Mouse (Mus musculus): ENCODE measurements around the gene Dnttip2. TPM values are rescaled to one million over a fixed set of nuclear protein-coding genes. Genes with fewer than 3 reads are reported as not detected.
"Not testable (repeated sequence)": the region's sequence is repeated elsewhere in the genome, so short reads cannot be mapped to it uniquely, and the experiment has no call there.

The Dnttip2 gene
- 10 to 100 TPM; 29.5 to 33.4 TPM for total RNA-seq (2021)
- long read RNA-seq, experiment 1, transcript Dnttip2-201 (7 exons, 2,429 nt) = major isoform, 31 of 32 reads
- long read RNA-seq, experiment 1, partial matches to known transcripts = 1 of 32 reads
- long read RNA-seq, experiment 1, other reads (novel, unspliced or antisense) = 0 of 32 reads
- long read RNA-seq, experiment 2, transcript Dnttip2-201 (7 exons, 2,429 nt) = major isoform, 15 of 16 reads
- long read RNA-seq, experiment 2, partial matches to known transcripts = 1 of 16 reads
- long read RNA-seq, experiment 2, other reads (novel, unspliced or antisense) = 0 of 16 reads

- intact Hi-C loops (cut with DNase I) = no loop called here
- H3K27ac ChIP-seq = peak within 1 kb of the TSS; percentile 88
- peak within 1 kb of the TSS; percentile 77 for H3K4me3 ChIP-seq
- peak; percentile 92 to 93 for DNase-seq (ENCODE audit: extremely low spot score in 1 of 2, low spot score in 2 of 2)
- no peak for TF ChIP-seq CTCF (IDR thresholded peaks at IDR 0.05)
These were observed at the start of gene Dnttip2 for GRCm38 (mm10) chr3:122274241-122275024. Gene Dnttip2 (plus strand): TSS chr3:122274388.

GRCm38 (mm10) chr3:122226972-122227371 lies 47.2 kb upstream of the Dnttip2 start:
- H3K27ac ChIP-seq; H3K4me3 ChIP-seq; DNase-seq (ENCODE audit: extremely low spot score in 1 of 2, low spot score in 2 of 2): not testable (repeated sequence)
- intact Hi-C loops (cut with DNase I) = loop anchor here (1.0 kb wide), 1 partner anchor 12 kb away; no protein-coding TSS in a partner anchor

DNA sequence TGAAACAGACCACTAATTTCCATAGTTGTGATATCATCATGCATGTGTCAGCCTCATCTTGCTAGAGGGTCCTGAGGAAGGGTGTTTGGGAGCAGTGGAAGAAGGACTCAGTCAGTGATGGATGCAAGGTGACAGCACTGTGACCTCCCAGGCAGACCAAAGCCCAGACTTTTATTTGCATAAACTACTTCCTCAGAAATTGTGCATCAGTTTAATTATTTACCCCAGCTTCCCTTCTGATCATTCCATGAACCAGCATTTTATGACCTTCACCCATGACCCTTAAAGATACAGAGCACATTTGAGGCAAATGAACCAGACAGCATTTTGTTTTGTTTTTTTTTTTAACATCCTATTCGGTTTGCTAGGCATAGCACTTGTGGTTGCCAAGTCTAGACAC lies 38.4 kb upstream of the Dnttip2 start:
- TF ChIP-seq CTCF (IDR thresholded peaks at IDR 0.05) = no peak
- Histone ChIP-seq H3K4me3 (no peak overlapping the region), H3K27ac (no peak overlapping the region)
- no peak for DNase-seq (ENCODE audit: extremely low spot score in 1 of 2, low spot score in 2 of 2)
- intact Hi-C loops (cut with DNase I) = no loop called here

DNA sequence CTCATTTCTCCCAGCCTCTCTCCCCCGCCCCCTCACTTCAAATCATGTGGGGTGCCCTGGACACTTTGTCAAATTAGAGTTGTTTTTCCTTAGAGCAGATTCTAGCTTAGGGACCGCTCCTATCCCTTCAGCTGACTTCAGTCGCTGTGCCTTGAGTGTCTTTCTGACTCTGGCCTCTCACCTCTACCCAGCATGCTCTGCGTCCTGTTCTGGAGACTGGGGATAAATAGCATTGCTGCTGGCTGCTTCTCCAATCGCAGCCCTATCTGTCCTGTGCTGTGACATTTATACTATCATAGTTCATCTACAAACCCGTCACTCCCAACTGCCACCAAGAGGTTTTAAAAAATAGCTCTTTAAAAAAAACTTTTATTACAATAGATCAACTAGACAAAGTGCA lies 31.3 kb upstream of the Dnttip2 start:
- TF ChIP-seq CTCF (IDR thresholded peaks at IDR 0.05) = no peak
- intact Hi-C loops (cut with DNase I) = no loop called here
- no peak for DNase-seq (ENCODE audit: extremely low spot score in 1 of 2, low spot score in 2 of 2)
- Histone ChIP-seq H3K4me3 (no peak overlapping the region), H3K27ac (no peak overlapping the region)

DNA sequence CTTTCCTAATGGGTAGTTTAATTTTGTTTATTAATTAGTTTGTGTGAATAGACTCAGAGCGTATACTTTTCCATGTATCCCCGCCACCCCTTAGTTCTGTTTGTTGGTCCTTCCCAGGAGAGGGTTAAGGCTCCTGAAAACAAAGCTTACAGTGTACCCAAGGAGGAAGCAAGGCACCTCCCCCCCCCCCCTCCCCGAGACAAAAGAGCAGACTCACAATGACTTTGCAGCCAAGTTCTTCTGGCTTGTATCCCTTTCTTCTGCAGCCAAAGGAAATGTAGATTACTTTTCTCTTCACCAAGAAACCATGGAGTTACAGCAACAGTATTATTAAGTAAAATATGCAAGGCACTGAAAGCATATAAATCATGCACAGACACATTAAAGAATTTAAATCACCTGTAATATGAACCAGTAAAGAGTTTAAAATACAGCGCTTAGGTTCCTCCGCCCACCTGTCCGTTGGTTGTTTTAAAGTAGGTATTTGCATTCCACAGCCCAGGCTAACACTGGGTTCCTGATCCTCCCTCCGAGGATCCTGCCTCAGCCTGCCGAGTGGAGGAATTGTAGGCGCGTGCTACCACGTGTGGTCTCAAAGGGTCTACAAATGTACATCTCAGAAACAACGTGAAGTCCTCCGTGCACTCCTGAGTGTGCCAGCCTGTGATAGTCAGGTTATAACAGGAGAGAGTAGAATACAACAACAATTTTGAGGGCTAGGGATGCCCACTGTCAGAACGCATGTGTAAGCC lies 30.6 kb upstream of the Dnttip2 start:
- intact Hi-C loops (cut with DNase I) = loop anchor here (2.0 kb wide), 1 partner anchor 73 kb away; no protein-coding TSS in a partner anchor

DNA sequence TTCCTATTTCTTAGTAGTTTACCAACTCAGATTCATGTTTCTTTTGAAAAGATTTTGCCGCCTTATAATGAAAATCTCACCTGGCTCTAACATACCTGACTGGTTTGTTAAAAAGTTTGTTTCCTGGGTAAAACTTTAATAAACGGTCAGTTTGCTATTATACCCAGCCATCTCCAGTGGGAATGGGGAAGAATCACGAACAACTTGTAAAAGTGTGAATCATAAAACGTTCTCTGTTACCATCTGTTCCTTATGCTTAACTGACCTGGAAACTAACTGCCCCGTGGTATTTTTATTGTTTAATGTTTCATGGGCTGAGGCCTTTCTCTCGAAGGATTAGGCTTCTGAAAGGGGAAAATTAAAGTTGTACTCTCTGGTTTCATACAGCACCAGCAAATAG lies 29.4 kb upstream of the Dnttip2 start:
- Histone ChIP-seq H3K4me3 (peak overlapping the region; percentile 42), H3K27ac (peak overlapping the region; percentile 66)
- intact Hi-C loops (cut with DNase I) = loop anchor here (1.0 to 5.0 kb wide), 4 partner anchors 29 to 357 kb away; no protein-coding TSS in a partner anchor
- TF ChIP-seq CTCF (IDR thresholded peaks at IDR 0.05) = no peak
- no peak for DNase-seq (ENCODE audit: extremely low spot score in 1 of 2, low spot score in 2 of 2)

More for the DNA sequence above, 30.6 kb upstream of the Dnttip2 start:
- Histone ChIP-seq H3K4me3 (no peak overlapping the region), H3K27ac (no peak overlapping the region)
- TF ChIP-seq CTCF (IDR thresholded peaks at IDR 0.05) = no peak
- DNase-seq (ENCODE audit: extremely low spot score in 1 of 2, low spot score in 2 of 2) = no peak

DNA sequence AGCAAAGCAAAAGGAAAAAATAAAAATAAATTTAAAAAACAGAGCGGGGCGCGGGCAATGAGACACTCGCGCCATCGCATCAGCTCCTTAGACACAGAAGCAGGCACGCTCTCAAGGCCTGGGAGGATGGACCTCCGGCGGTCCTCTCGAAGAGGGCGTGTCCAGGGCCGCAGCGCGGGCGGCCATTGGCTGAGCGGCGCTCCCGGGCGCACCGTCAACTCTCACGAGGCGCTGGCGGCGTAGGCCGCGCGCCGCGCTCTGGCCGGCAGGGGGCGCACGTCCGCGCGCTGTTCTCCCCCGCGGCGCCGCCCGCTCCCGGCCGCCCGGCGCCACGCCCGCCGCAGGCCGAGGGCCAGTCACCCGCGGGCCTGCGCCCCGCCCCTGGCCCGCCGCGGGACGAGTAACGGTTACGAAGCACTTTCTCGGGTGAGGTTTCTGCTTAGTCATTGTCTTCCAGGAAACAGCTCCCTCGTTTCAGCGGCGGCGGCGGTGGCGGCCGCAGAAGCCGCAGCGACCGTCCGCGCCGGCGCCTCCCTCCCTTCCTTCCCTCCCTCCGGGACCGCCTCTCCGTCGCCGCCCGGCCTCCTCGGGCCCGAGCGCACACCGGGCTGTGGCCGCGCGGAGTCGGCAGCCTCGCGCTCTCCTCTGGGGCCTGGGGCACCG lies 28.8 kb upstream of the Dnttip2 start, which contains the start of gene Gclm:
Gene Gclm (plus strand): TSS at position 343 of the 663 bp plus-strand sequence.
- peak; percentile 92 to 94 for DNase-seq (ENCODE audit: extremely low spot score in 1 of 2, low spot score in 2 of 2)
- intact Hi-C loops (cut with DNase I) = loop anchor here (1.0 to 5.0 kb wide), 4 partner anchors 28 to 358 kb away; no protein-coding TSS in a partner anchor
- Histone ChIP-seq H3K4me3 (peak within 1 kb of the TSS; percentile 96), H3K27ac (peak within 1 kb of the TSS; percentile 84)
- TF ChIP-seq CTCF (IDR thresholded peaks at IDR 0.05) = peak; percentile 64

DNA sequence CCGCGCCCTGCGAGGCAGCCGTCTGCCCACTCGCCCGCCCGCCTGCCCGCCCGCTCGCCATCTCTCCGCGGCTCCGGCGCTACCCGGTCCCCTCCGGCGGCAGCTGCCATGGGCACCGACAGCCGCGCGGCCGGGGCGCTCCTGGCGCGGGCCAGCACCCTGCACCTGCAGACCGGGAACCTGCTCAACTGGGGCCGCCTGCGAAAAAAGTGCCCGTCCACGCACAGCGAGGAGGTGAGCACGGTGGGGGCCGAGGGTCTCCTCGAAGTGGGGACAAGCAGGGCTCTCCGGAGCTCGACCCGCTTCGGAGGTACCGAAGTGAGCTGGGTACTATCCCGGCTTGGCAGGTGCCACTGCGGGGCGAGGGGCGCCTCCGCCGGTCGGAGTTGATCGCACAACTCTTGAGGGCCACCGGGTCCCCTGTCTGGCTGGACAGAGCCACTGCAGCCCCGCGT lies 28.3 kb upstream of the Dnttip2 start:
- Histone ChIP-seq H3K27ac (peak overlapping the region; percentile 84), H3K4me3 (peak overlapping the region; percentile 96)
- peak in 1 of 2 experiments; percentile 52 for DNase-seq (ENCODE audit: extremely low spot score in 1 of 2, low spot score in 2 of 2)
- intact Hi-C loops (cut with DNase I) = loop anchor here (1.0 to 5.0 kb wide), 4 partner anchors 27 to 359 kb away; no protein-coding TSS in a partner anchor
- TF ChIP-seq CTCF (IDR thresholded peaks at IDR 0.05) = peak; percentile 15

GRCm38 (mm10) chr3:122246406-122246805 lies 27.8 kb upstream of the Dnttip2 start:
- TF ChIP-seq CTCF (IDR thresholded peaks at IDR 0.05) = no peak
- DNase-seq (ENCODE audit: extremely low spot score in 1 of 2, low spot score in 2 of 2) = no peak
- intact Hi-C loops (cut with DNase I) = loop anchor here (5.0 kb wide), 2 partner anchors 54 to 359 kb away; no protein-coding TSS in a partner anchor
- peak overlapping the region; percentile 96 for H3K4me3 ChIP-seq
- H3K27ac ChIP-seq = peak overlapping the region; percentile 84; the same call in 1 of the 2 replicates

- intact Hi-C loops (cut with DNase I) = loop anchor here (5.0 kb wide), 2 partner anchors 55 to 360 kb away; no protein-coding TSS in a partner anchor
- H3K4me3 ChIP-seq = peak overlapping the region; percentile 96
- no peak overlapping the region for H3K27ac ChIP-seq
- no peak for DNase-seq (ENCODE audit: extremely low spot score in 1 of 2, low spot score in 2 of 2)
- TF ChIP-seq CTCF (IDR thresholded peaks at IDR 0.05) = no peak
These were observed 27.0 kb upstream of the Dnttip2 start for GRCm38 (mm10) chr3:122246986-122247767.
